Mouse (Mus musculus) embryonic stem cell, embryonic (primary cell): ENCODE measurements at regions not wholly inside any gene's neighbourhood (a gene's known extent, or its start where the extent isn't known, plus 50 kb on each side); places are given as distances from the start of the nearest gene placed in this dataset.

ENCODE experiments used
- CTCF ChIA-PET, 4 experiments: fragments of 300-600 bp in 2 of 4; fragments of 350-600 bp in 2 of 4; sonication (Branson Sonifier 250); formaldehyde crosslinking; loops; one replicate each; lab custom pipeline; 2022; ENCODE audit warnings: inconsistent platforms in 2 of 4; lab: Charles Lee
- POLR2A ChIA-PET, 4 experiments: fragments of 300-600 bp in 2 of 4; fragments of 350-600 bp in 2 of 4; sonication (Branson Sonifier 250); formaldehyde crosslinking; loops; one replicate each; lab custom pipeline; 2022; ENCODE audit warnings: antibody characterized with exemption in 4 of 4, inconsistent platforms in 1 of 4; lab: Charles Lee

DNA sequence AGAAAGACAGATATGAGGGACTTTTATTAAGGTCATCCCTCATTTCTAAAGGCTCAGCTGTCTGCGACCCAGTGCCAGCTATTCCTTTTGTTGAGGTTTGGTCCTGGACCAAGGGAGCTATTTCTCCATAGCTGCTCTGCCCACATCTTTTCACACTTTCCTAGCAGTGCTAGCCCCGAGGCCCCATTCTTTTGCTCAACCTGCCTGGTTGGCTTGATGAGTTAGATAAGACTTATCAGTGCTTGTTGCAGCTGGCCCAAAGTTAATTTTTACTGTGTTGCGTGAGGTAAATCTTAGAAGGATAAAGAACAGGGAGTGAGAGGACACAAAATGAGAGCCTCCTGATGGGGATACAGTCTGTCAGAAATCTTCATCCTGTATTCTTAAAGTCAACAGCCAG, 138.5 kb upstream of the Mylip start:
- ChIA-PET POLR2A (interaction anchor here in 1 of 4 experiments (0.5 kb wide), 1 partner anchor 173 kb away, joined by 3 read pairs; the partner anchor contains the start of gene Gm9817), CTCF (interaction anchor here in 1 of 4 experiments (0.6 kb wide), 1 partner anchor 37 kb away, joined by 4 read pairs; no protein-coding TSS in a partner anchor)

DNA sequence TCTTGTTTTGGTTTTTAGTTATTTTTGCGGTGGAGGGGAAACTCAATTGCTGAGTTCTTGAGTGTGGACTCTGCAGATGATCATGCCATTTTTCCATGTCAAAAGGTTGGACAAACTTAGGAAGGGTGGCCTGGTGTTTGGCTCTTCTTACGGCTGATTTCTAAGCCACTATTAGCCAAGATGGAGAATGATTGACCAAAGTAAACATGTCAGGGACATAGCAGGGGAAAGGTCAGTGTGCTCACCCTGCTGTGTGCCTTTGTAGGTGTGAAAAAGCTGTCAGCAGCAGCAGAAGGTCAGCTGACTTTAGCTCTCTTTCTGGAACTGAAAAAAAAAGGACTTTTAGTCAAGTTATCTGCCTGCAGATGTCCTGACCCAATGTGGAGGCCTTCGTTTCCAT, 137.4 kb upstream of the Mylip start:
- ChIA-PET POLR2A (no interaction called here), CTCF (no interaction called here)

DNA sequence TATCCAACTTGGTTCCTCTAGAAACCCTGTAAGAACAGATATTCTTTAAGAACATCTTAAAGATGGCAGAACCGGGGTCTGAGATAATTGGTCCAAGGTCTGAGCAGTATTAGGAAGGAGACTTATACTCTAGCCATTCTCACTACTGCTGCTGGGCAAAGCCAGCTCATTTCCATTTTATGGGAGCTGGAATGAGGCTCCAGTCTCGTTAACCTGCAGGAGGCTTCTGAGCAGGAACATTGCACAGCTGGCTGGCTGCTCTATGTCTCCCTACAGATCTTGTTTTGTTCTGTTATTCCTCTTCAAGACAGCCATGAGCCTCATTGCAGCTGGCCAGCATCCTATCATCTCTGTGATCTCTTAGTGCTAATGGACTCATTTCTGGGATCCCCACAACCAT, 136.3 kb upstream of the Mylip start:
- POLR2A ChIA-PET: interaction anchor here in 1 of 4 experiments (1.3 kb wide), 1 partner anchor 138 kb away, joined by 5 read pairs; no protein-coding TSS in a partner anchor
- CTCF ChIA-PET: no interaction called here

DNA sequence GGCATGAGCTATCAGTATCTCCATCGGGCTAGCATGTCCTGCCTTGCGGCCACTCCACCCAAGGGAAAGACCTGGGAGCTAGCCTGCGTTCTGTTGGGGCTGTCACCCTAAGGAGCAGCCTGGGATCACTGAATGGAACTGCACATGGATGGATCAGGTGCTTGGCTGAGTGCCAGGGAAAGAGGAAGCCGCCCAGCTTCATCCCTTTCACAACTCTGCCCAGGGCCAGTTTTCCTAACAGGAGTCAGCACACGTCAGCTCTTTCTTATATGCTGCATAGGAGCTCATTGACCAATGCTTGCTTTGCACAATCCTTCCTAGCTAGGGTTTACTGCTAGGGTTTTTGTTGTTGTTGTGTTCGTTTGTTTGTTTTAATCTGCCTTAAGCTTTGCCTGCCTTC, 134.3 kb upstream of the Mylip start:
- ChIA-PET CTCF (interaction anchor here in 2 of 4 experiments (0.5 kb wide), 2 partner anchors 90 to 445 kb away, joined by 3 to 4 read pairs; no protein-coding TSS in a partner anchor), POLR2A (interaction anchor here in 1 of 4 experiments (0.6 kb wide), 1 partner anchor 48 kb away, joined by 3 read pairs; no protein-coding TSS in a partner anchor)

DNA sequence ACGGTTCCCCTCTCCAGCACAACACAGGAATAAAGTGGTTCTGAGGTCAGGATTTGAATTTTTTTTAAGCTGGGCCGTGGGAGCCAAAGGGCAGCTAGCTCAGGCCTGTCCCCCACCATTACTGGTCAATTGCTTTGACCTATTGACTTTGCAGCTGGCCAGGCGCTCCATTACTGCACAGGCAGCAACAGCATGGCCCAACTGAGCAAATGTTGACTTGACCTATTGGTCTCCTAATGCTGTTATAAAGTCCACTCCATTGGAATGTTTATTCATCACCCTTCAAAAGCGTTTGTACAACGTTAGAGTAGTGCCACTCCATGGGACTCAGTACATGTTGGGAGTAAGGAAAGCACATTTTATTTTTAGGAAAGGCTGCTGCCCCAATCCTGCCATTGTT, 127.5 kb upstream of the Mylip start:
- CTCF ChIA-PET: no interaction called here
- POLR2A ChIA-PET: no interaction called here

DNA sequence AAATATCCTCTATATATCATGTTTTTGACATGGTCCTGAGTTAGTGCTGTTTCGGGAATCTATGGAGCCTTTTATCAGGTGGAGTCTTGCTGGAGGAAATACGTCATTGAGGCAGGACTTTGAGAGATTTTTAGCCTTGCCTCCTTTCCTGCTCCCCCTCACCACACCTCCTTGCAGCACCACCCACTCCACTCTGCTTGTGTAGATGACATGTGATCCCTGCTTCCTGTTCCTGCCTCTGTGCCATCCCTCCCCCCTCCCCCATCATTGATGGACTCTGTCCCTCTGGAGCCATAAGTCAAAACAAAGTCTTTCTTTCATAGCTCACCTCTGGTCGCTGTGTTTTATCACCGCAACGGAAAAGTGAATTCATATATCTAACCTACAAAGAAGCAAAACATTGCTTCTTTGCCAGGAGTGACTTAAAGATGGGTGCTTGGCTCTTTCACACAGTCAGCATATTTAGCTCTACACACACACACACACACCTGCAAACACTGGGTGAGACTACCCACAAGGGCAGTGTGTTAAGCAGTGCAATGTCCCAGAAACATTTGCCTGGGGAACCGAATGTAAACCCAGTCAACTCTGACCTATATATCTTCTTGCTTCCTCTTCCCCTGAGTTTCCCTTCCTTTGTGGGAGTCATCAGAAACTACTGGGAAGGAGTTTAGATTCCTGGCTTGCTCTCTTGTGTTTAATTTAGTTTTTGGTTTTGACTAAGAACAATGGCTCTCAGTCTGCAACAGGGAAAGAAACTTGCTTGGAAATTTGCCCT, 123.1 kb upstream of the Mylip start:
- POLR2A ChIA-PET: interaction anchor here in 2 of 4 experiments (0.6 to 0.8 kb wide), 2 partner anchors 17 to 121 kb away, joined by 3 read pairs; no protein-coding TSS in a partner anchor

DNA sequence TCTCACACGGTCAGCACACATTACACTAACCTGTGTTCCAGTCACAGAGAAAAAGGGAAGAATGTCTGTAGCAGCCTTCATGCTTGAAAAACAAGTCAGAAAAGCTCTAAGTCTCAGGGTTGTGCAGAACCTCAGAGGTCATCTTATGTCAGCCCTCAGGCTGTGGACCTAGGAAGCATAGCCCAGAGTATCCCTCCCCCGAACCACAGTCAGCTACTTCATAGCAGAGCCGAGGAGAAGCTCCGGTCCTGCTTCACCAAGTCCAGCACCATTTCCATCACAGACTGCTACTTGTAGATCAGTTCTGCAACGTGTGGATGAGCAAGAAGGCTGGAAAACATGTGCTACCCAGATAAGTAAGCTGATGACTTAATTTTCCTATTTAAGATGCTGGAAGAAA, 122.1 kb upstream of the Mylip start:
- POLR2A ChIA-PET: no interaction called here
- CTCF ChIA-PET: no interaction called here

More for the DNA sequence above, 123.1 kb upstream of the Mylip start:
- CTCF ChIA-PET: no interaction called here

DNA sequence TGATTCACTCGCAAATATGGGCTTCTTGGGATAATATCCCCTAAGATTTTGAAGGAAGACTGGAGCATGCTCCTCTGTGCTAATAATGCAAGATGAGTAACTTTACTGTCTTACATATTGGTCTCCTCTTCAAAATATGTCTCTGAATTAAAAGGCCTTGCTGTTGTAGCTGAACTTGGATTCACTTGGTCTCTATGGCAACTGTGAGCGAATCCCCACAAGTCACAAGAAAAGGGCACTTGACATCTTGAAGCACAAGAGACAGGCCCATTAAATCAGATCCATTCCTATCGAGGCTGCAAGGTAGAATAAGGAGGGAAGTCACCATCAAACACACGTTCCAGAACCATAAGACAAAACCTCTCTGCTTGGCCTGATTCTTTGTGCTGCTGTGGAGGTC, 121.6 kb upstream of the Mylip start:
- CTCF ChIA-PET: no interaction called here
- POLR2A ChIA-PET: no interaction called here

DNA sequence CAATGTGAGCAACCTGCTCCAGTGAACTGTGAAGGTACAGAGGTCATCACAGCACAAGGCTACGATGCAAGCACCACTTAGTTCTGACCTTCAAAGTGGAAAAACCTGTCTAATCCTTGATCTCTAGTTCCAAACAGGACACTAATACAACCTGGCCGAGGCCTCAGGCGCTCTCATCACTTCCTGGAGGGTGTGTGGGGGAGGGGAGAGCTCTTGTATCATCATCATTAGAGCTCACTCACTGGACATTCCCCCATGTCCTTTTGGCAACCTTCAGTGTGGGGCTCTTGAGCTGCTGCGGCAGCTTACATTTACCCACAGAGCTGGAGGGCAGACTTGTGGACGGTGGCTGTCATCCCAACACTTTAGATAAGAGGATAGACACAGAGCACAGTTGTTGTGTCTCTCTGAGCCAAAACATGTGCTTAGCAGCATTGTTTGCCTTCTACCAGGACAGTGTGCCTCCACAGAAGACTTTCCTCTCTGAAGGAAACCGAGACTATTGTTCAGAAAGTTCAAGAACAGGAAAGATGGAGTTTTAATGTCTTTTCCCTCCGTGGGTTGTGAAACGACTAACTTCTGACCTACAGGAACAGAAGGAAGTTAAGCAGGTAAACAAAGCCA, 115.2 kb upstream of the Mylip start:
- ChIA-PET POLR2A (interaction anchor here in 1 of 4 experiments (1.4 kb wide), 1 partner anchor 11 kb away, joined by 3 read pairs; no protein-coding TSS in a partner anchor), CTCF (interaction anchor here in 1 of 4 experiments (0.6 kb wide), 1 partner anchor 191 kb away, joined by 9 read pairs; no protein-coding TSS in a partner anchor)

DNA sequence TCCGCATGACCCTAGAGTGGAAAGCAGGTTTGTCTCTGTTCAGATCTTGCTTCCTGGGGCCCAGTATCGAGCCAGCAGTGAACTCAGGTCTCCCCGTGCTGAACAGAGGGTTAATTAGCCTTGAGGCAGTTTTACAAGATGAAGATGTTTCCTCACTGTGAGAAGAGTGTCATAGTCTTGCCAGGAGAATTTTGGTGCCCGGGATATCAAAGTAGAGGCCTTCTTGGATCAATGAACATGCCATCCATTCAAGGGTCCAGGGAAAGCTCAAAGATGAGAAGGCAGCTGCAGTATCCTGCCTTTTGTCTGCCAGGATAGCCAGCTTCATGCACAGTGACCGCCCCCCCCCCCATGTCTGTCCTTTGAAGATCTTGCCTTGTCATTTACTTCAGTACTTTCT, 114.2 kb upstream of the Mylip start:
- POLR2A ChIA-PET: no interaction called here
- CTCF ChIA-PET: no interaction called here

DNA sequence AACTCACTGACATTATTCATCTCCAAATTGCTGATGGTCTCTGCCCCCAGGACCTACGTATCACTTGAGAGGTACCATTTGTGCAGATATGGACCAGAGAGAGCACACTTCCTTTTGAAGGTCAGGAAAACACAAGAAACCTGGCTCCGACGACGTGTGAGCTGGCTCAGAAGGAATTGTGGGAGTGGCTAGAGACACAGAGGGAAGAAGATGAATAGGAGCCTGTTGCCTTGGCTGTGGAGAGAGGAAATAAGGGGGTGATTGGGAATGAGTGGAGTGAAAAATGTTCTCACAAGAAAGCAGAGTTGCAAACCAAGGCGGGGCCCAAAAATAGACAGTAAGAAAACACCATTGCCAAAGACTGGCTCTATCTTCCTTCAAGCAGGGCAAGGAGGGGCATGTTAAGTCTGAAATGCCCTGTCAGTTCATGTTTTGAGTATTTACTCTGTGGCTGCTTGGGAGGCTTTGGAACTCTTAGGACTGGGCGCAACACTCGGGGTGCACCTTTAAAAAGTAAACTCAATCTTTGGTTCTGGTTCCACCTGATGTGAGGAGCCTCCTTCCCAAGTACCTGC, 111.6 kb upstream of the Mylip start:
- CTCF ChIA-PET: no interaction called here
- POLR2A ChIA-PET: interaction anchor here in 1 of 4 experiments (0.6 kb wide), 1 partner anchor 643 kb away, joined by 3 read pairs; no protein-coding TSS in a partner anchor

DNA sequence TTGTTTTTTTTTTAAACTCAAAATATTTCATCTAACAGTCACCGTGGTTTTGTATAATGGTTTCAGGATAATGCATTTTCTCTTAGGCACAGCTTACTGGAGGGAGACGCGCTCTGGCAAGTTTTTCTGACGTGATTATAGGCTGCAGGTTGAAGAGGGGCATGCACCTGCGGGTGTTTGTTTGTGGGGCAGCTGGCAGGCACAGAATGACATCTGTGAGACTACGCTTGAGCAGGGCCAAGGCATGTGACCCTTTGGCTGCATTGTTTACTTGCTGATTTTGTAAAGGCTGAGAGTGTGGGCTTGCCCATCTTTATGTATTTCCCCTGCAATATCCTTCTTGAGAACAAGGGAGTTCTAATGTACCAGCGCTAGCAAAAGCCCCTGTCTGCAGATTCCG, 108.4 kb upstream of the Mylip start:
- ChIA-PET POLR2A (no interaction called here), CTCF (interaction anchor here in 1 of 4 experiments (0.6 kb wide), 1 partner anchor 256 kb away, joined by 3 read pairs; no protein-coding TSS in a partner anchor)

DNA sequence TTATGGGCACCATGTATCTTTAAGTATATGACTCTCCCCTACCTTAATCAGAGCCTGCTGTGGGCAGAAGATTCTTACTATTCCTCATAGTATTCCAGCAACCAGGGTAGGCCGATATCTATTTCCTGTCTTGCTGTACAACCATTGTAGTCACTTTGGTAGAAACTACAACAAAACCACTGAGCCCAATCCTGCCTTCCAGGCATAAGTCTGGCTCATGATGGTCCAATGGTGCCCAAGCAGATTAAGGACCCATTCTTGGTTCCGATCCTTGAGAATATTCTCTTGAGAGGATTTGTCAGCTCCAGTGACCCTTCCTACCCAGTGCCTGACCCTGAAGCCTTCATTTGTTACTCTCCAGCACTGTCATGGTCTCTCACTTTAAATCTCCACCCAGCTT, 102.9 kb upstream of the Mylip start:
- POLR2A ChIA-PET: no interaction called here
- CTCF ChIA-PET: no interaction called here

DNA sequence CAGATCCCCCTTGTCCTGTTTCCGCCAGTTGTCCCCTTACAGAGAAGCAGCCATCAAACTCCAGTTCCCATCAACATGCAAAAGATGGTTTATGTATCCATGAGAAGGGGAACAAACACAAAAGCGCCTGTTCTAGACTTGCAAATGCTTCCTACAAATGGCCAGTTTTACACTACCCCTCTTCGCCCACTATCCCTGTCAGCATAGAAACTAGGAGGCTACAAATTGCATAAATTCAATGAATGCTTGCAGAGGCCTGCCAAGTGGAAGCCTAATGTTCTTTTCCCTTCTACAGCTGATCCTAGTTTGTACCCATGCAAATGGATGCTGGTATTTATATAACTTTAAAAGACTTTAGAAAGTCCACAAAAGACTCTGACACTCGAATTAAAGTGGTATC, 102.3 kb upstream of the Mylip start:
- ChIA-PET CTCF (no interaction called here), POLR2A (no interaction called here)

DNA sequence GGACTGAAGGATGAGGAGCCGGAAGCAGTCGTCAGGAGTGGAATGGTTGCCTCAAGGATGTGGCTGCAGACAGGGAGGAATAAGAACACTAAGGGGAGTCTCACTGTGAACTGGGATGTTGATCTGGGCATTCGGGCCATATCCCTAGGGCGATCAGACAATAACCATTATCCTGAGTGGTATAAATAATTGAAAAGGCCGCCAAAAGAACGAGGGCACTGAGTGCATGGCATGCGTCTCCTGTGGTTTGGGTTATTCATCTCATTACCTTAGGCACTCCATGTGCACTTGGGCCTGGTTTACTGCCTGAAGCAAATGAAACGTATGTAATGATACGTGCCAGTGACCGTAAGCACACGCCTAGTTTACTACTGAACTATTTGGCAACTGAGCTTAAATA, 99.6 kb upstream of the Mylip start:
- POLR2A ChIA-PET: no interaction called here
- CTCF ChIA-PET: interaction anchor here in 1 of 4 experiments (0.6 kb wide), 1 partner anchor 98 kb away, joined by 3 read pairs; no protein-coding TSS in a partner anchor

DNA sequence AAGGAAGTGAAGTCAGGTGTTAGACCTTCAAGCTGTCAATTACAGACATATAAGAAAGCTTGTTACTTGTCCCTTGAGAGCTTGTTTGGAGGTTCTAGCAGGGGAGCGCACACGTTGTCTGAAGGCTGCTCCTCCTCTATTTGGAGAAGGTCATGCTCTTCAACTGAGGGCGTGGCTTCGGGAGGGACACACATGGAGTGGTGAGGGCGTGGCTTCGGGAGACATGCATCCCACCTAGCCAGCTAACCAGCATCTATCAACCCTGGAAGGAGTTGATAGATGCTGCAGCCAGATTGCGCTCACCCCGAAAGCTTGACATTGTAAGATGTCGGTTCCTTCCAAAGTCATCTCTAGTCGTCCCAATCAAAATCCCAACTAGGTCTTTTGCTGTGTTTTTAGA, 94.9 kb upstream of the Mylip start:
- POLR2A ChIA-PET: interaction anchor here in 2 of 4 experiments (0.6 to 1.5 kb wide), 5 partner anchors 11 to 157 kb away, joined by 3 to 6 read pairs (median 3); partner anchors contain the start of gene Mylip (in 2 of the 2)
- CTCF ChIA-PET: interaction anchor here in 2 of 4 experiments (0.6 to 1.1 kb wide), 2 partner anchors 88 to 264 kb away, joined by 3 to 8 read pairs; no protein-coding TSS in a partner anchor

DNA sequence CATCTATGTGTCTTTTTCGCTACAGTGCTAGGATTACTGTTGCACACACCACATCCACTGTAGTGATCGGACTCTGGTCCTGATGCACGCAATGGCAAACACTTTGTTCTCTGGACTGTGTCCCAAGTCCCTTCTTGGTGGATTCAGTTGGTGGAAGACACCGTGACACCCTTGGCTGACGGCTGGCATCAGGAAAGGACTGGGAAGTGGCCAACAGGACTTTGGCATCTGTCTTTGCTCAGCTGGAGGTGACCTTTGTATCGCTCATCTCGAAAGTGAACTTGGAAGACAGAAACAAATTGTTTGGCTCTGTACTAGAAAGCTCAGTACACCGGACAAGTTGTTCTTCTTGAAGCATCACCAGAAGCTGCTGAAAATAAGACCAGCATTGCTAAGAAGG, 88.9 kb upstream of the Mylip start:
- POLR2A ChIA-PET: interaction anchor here in 1 of 4 experiments (0.8 kb wide), 1 partner anchor 89 kb away, joined by 3 read pairs; the partner anchor contains the start of gene Mylip
- CTCF ChIA-PET: no interaction called here

DNA sequence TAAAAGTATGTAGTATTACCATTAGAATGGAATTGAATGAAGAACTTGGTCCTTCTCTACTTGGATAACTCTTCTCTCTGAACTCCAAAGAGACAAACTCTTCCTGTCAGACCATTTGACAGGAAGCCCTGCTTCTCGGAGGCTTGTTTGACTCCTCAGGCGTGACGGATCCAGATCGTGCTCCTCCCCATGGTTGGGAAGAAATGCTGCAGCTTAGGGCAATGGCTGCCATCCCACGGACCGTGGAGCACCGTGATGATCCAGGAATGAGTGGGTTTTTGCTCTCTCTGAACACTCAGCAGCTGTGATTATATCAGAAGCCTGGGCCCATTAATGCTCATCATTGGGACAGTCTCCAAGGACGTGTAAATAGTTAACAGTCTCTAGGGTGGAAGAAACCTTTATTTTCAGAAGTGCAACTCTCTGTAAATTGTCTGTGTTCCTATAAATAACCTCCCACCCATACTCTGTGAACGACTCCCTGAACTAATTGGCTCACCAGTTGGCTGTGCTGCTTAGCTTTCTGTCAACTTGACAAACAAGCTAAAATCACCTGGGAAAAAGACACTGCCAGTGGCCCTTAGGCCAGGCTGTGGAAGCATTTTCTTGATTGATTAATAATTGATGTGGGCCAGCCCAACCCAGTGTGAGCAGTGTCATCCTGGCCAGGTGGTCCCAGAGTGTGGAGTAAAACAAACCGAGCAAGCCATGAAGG, 88.2 kb upstream of the Mylip start:
- CTCF ChIA-PET: interaction anchor here in 1 of 4 experiments (0.7 kb wide), 1 partner anchor 7 kb away, joined by 3 read pairs; no protein-coding TSS in a partner anchor
- POLR2A ChIA-PET: interaction anchor here in 2 of 4 experiments (0.8 to 1.7 kb wide), 3 partner anchors 21 to 88 kb away, joined by 3 to 5 read pairs (median 3); partner anchors contain the start of gene Mylip (in 1 of the 2)
